Mouse (Mus musculus) megakaryocyte, embryonic 14.5 days (primary cell): ENCODE results near the gene Crtc3. TPM values are rescaled to one million over a fixed set of nuclear protein-coding genes. Genes with fewer than 3 reads are reported as not detected.

Experiments used
- H3K27me3 ChIP-seq: replicated peaks from 2 replicates; pipeline ENCODE3; 2012; ENCODE audit warnings: inconsistent platforms
- H3K36me3 ChIP-seq: replicated peaks from 2 replicates; pipeline ENCODE3; 2012; ENCODE audit warnings: low read length, inconsistent platforms, mixed read lengths
- H3K4me1 ChIP-seq: 2 replicates; pipeline ENCODE4 v1.6.1; 2012; ENCODE audit warnings: inconsistent platforms
- H3K4me3 ChIP-seq: replicated peaks from 2 replicates; pipeline ENCODE3; 2012; ENCODE audit warnings: moderate library complexity, mild to moderate bottlenecking, inconsistent platforms
- H3K9me3 ChIP-seq: 2 replicates; pipeline ENCODE4 v1.6.1; 2012; ENCODE audit warnings: inconsistent platforms
- FLI1 ChIP-seq: IDR thresholded peaks from 2 replicates; pipeline ENCODE4 v1.6.1; 2012; ENCODE audit warnings: low read length, inconsistent platforms, mixed read lengths
- GATA1 ChIP-seq: IDR thresholded peaks from 3 replicates; pipeline ENCODE4 v1.6.1; 2012; ENCODE audit warnings: mixed read lengths, low read length, inconsistent platforms, borderline replicate concordance
- polyA plus RNA-seq: library from polyadenylated mRNA; stranded (reverse); fragments of >175 nt; gene quantifications from 2 replicates; pipeline ENCODE4 v1.2.3, GENCODE M21; 2012; ENCODE audit warnings: low replicate concordance; ENCODE audit not compliant: insufficient read depth

Crtc3 gene
- polyA plus RNA-seq, 1 experiment, result 9.4 TPM

GRCm38 (mm10) chr7:80635866-80636265, 52.8 kb downstream of the Crtc3 start:
- H3K27me3 ChIP-seq, result no peaks in the 10 kb centered on the region
- peaks cover 6% of the 10 kb centered on the region for H3K36me3 ChIP-seq
- no peaks in the 10 kb centered on the region for H3K9me3 ChIP-seq
- no peak for TF ChIP-seq FLI1
- no peak for TF ChIP-seq GATA1
- H3K4me3 ChIP-seq, result peak overlapping the region; percentile 83
- H3K4me1 ChIP-seq, result peaks cover 96% of the 10 kb centered on the region

GRCm38 (mm10) chr7:80634741-80635140, 53.9 kb downstream of the Crtc3 start:
- H3K36me3 ChIP-seq, result peaks cover 4% of the 10 kb centered on the region
- H3K4me1 ChIP-seq, result peaks cover 94% of the 10 kb centered on the region
- no peak overlapping the region for H3K4me3 ChIP-seq
- no peaks in the 10 kb centered on the region for H3K9me3 ChIP-seq
- H3K27me3 ChIP-seq, result no peaks in the 10 kb centered on the region
- TF ChIP-seq GATA1, result no peak
- no peak for TF ChIP-seq FLI1

GRCm38 (mm10) chr7:80633635-80634034, 55.0 kb downstream of the Crtc3 start:
- H3K36me3 ChIP-seq, result peaks cover 4% of the 10 kb centered on the region
- H3K4me3 ChIP-seq, result no peak overlapping the region
- H3K9me3 ChIP-seq, result no peaks in the 10 kb centered on the region
- TF ChIP-seq GATA1, result no peak
- no peak for TF ChIP-seq FLI1
- no peaks in the 10 kb centered on the region for H3K27me3 ChIP-seq
- H3K4me1 ChIP-seq, result peaks cover 94% of the 10 kb centered on the region

DNA sequence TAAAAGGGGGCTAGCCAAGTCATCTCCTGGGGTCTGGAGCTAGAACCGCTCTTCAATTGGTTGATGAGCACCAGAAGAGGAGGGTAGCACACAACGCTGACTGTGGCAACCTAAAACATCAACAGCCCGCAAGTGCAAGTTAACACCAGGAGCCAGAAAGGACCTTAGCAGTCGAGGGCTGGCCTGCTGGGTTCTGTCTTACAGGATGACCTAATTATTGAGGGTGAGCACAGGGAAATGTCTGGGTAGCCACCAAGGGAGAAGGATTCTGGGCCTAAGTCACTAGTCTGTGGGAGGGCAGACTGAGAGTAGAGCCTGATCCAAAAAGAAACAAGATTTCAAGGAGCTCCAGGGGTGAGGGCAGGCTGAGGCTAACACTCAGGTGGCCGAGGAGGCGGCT, 56.7 kb downstream of the Crtc3 start:
- TF ChIP-seq GATA1 (no peak), FLI1 (no peak)
- Histone ChIP-seq H3K36me3 (peaks cover 10% of the 10 kb centered on the region), H3K4me3 (no peak overlapping the region), H3K27me3 (no peaks in the 10 kb centered on the region), H3K4me1 (peaks cover 94% of the 10 kb centered on the region), H3K9me3 (no peaks in the 10 kb centered on the region)

DNA sequence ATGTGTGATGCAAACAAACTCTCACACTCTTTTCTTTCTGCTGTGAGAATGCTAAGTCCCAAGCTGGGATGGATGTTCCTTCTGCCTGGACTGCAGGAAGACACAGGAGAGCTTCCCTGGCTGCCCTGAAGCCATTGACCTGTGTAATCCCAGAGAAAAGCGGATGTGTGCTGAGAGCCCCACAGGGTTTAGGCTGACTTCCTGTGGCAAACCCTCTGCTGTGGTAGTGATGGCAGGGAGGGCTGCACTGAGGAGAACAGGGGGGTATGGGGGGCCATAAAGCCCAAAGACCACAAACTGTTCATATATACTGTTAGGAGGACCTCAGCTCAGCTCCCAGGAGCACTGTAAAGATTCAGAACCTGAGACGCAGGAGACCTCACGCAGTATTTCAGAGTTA, 57.3 kb downstream of the Crtc3 start:
- Histone ChIP-seq H3K4me1 (peaks cover 93% of the 10 kb centered on the region), H3K27me3 (no peaks in the 10 kb centered on the region), H3K36me3 (peaks cover 14% of the 10 kb centered on the region), H3K4me3 (peak overlapping the region; percentile 33), H3K9me3 (no peaks in the 10 kb centered on the region)
- TF ChIP-seq GATA1 (no peak), FLI1 (no peak)

- H3K36me3 ChIP-seq, result peaks cover 31% of the 10 kb centered on the region
- no peaks in the 10 kb centered on the region for H3K27me3 ChIP-seq
- H3K4me3 ChIP-seq, result peak overlapping the region; percentile 88
- H3K4me1 ChIP-seq, result peaks cover 84% of the 10 kb centered on the region
- TF ChIP-seq FLI1 (no peak), GATA1 (no peak)
- H3K9me3 ChIP-seq, result no peaks in the 10 kb centered on the region
These were observed 59.3 kb downstream of the Crtc3 start for GRCm38 (mm10) chr7:80629369-80629768.

DNA sequence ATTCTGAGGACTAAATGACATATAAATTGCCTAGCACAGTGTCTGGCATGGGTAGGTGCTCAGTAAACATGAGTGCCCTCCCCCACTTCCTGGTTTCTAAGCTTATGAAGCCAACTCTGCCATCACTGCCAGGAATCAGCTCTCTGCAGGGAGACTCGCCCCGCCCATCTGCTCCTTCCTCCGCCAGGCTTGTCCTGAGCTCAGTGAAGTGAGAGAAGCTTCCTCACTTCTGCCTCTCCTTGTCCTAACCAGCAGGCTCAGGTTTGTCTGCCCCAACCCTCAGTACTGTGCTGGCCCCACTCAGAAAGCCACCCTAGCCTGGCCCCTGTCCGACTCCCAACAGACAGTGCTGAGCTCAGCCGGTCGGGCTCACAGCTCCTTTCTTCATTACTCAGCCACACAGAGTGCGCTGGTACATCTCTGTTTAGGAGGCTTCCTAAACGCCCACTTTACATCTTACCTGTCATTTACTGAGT, 59.9 kb downstream of the Crtc3 start:
- Histone ChIP-seq H3K4me3 (peak overlapping the region; percentile 88), H3K4me1 (peaks cover 81% of the 10 kb centered on the region), H3K9me3 (no peaks in the 10 kb centered on the region), H3K27me3 (no peaks in the 10 kb centered on the region), H3K36me3 (peaks cover 36% of the 10 kb centered on the region)
- no peak for TF ChIP-seq GATA1
- TF ChIP-seq FLI1, result no peak

DNA sequence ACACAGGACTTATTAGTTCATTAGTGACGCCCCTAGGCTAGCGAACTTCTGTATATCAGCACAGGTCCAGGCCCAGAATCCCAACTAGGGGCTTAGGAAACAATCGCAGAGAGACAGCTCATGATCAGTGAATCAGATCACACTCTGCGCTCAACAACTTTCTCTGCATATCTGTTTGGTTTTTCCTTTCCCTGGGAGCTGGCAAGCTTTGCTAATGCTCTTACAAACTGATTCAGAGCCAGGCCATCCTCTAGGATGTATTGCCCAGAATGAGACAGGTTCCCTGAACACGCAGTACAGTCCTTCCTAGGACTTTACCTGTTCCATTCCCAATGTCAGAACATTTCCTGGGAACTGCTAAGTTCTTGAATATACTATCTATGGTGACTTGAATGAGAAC, 61.7 kb downstream of the Crtc3 start:
- TF ChIP-seq GATA1, result no peak
- TF ChIP-seq FLI1, result no peak
- no peak overlapping the region for H3K4me3 ChIP-seq
- H3K36me3 ChIP-seq, result peaks cover 44% of the 10 kb centered on the region
- H3K4me1 ChIP-seq, result peaks cover 63% of the 10 kb centered on the region
- no peaks in the 10 kb centered on the region for H3K27me3 ChIP-seq
- no peaks in the 10 kb centered on the region for H3K9me3 ChIP-seq

- TF ChIP-seq GATA1 (no peak), FLI1 (no peak)
- H3K4me1 ChIP-seq, result peaks cover 52% of the 10 kb centered on the region
- peaks cover 51% of the 10 kb centered on the region for H3K36me3 ChIP-seq
- no peak overlapping the region for H3K4me3 ChIP-seq
- H3K9me3 ChIP-seq, result no peaks in the 10 kb centered on the region
- no peaks in the 10 kb centered on the region for H3K27me3 ChIP-seq
These were observed 62.8 kb downstream of the Crtc3 start for GRCm38 (mm10) chr7:80625841-80626240.

GRCm38 (mm10) chr7:80623276-80623675, 65.4 kb downstream of the Crtc3 start:
- no peaks in the 10 kb centered on the region for H3K9me3 ChIP-seq
- TF ChIP-seq FLI1 (no peak), GATA1 (no peak)
- peaks cover 29% of the 10 kb centered on the region for H3K4me1 ChIP-seq
- no peaks in the 10 kb centered on the region for H3K27me3 ChIP-seq
- no peak overlapping the region for H3K4me3 ChIP-seq
- peaks cover 73% of the 10 kb centered on the region for H3K36me3 ChIP-seq

DNA sequence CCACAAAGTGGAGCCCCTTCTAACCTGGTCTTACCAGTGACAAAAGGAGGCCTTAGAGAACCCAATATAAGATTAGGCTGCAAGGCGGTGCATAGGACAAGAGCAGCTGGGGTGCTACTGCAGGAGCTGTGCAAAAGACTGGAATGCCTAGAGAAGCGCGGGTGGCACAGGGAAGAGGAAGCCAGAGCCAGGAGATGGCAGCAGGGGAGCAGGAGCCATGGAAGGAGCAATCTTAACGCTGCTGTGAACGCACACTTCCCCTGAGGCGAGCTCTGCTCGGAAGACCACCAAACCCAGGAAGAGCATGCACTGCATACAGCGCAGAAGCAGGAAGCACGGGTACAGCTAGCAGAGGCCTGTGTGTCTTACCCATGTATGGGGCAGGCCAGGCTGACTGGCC, 72.6 kb downstream of the Crtc3 start:
- no peak overlapping the region for H3K4me3 ChIP-seq
- peaks cover 33% of the 10 kb centered on the region for H3K4me1 ChIP-seq
- H3K36me3 ChIP-seq, result peaks cover 87% of the 10 kb centered on the region
- H3K27me3 ChIP-seq, result no peaks in the 10 kb centered on the region
- H3K9me3 ChIP-seq, result no peaks in the 10 kb centered on the region
- 0 out of 2 replicates have a peak, but pooled peaks have one; percentile 7 for TF ChIP-seq FLI1
- no peak for TF ChIP-seq GATA1

DNA sequence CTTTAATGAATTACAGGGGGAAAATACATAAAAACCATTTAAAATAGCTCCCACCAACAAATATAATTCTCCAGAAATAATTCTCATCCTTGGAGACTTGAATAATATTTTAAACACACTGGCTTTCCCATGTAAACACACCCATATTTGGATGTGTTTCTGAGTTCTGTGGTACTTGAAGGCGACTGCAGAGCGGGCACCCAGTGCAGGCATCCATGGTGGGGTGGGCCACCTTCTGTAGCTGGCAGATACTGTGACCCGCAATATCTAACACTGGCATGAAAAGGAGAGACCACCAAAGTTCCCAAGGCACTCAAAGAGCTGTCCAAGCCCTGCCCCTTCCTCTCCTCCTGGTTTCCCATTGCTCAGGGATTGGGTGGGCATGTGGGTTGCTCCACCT, 74.6 kb downstream of the Crtc3 start:
- Histone ChIP-seq H3K4me1 (peaks cover 33% of the 10 kb centered on the region), H3K9me3 (no peaks in the 10 kb centered on the region), H3K36me3 (peaks cover 89% of the 10 kb centered on the region), H3K27me3 (no peaks in the 10 kb centered on the region), H3K4me3 (no peak overlapping the region)
- TF ChIP-seq FLI1 (no peak), GATA1 (no peak)
